Mouse (Mus musculus) spleen, postnatal 10 days (tissue): Measurements from ENCODE around the gene Runx3.

Source experiments
- DNase-seq, 2 experiments: peaks; one replicate each; pipeline ENCODE4 v3.0.0; 2021 to 2022; ENCODE audit warnings: low spot score in 2 of 2

Runx3 gene

GRCm38 (mm10) chr4:135219652-135220051, 99.2 kb downstream of the Runx3 start:
- DNase-seq, result peak; percentile 65 to 91

GRCm38 (mm10) chr4:135220641-135221040, 100.2 kb downstream of the Runx3 start:
- no peak for DNase-seq

- no peak for DNase-seq
Observed at GRCm38 (mm10) chr4:135221632-135222407, 101.4 kb downstream of the Runx3 start.

- no peak for DNase-seq
Observed at GRCm38 (mm10) chr4:135223808-135224207, 103.4 kb downstream of the Runx3 start.

DNA sequence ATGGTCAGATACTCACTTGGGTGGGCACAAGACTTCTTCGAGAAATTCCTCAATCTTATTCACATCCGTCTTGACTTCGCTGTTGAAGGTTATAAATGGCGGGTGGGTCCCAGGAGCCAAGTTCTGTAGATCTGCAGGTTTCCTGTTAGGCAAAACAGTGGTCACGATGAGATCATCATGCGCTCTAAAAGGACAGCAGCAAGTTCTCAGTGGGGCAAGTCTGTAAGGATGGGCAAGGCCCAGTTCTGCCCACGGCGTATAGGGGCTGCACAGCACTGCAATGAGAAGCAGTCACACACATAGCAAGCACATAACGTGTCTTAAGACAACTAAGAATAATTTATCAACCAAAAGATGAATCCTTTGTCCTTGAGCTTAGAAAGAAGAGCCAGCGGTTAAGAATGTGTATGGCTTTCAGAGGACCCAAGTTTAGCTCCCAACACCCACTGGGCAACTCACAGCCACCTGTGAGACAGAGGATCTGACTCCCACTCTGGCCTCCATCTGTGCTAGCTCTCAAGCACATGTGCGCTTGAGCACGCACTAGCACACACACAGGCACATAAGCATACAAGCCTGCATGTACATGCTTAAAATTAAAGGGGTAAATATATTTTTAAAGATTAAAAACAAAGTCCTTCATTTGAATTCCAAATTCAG, 105.7 kb downstream of the Runx3 start:
- no peak for DNase-seq
